Mouse (Mus musculus): Measurements from ENCODE around the gene Derl3. TPM values are rescaled to one million over a fixed set of nuclear protein-coding genes. Genes with fewer than 3 reads are reported as not detected.

Gene Derl3
- total RNA-seq, 1 experiment from 2014 or later: 2.0 TPM

DNA sequence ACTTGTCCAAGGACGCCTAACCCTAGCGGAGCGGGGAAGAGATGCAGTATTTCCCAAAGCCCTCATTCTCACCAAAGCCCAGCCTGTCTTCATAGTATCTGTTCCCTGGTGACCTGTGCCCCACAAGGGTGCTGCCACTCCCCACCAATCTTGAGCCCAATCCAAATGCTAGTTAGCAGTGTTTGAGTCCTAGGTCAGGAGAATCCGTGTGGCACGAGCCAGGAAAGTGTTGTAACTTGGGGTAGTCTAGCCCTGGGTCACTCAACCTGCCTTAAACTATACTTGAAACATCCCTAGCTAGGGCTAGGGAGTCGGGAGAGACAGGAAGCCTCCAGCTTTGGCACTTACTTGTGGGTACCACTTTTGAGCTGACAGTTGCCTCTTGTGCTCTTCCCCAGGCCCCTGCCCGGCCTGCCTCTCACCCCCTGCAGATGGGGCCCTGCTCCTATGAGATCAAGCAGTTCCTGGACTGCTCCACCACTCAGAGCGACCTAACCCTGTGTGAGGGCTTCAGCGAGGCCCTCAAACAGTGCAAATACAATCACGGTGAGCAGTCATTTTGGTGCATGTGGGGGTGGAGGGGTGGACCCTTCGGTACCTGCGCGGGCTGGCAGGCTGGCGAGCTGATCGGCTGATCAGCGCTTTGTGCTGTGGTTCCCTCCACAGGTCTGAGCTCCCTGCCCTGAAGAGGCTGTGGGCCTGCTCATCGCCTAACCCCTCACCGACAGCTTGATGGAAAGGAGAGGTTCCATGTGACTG is 43.9 kb downstream of the Derl3 start:
- ATAC-seq (ENCODE audit: extremely low read depth, insufficient number of reproducible peaks, low FRiP score, poor library complexity, severe bottlenecking): peak; percentile 17

DNA sequence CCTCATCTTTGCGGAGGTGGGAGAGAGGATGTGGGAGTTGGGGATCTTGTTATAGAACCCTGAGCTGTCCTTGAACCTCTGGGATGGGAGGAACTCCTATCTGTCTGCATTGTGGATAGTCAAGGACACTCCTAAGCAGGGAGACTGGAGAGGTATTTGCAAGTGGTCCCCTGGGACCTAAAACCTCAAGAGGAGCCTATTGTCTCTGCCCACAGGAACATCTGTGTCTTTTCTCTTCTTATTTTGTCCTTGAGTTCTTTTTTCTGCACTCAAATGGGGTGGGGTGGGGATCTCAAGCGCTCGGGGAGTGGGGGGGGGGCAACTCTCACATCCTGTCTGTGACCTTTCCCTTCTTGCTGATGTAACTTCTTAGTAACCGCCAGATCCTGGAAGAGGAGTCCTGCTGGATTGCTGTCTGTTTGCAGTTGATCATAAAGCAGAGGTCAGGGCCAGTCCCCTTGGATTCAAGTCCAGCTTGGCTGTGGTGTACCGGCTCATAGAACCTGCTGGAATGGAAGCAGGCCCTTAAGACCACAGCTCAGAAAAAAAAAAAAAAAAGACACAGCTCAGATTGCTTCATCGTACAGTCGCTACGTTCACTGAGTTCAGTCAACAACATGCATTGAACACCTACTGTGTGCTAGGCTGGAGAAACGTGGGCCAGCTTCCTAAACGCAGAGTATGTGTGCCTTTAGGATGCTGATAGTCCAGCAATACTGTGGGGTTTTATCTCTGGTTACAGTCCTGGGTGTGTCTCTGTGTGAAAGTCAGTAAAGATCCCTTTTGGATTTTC is 44.8 kb downstream of the Derl3 start:
- no peak for ATAC-seq (ENCODE audit: extremely low read depth, insufficient number of reproducible peaks, low FRiP score, poor library complexity, severe bottlenecking)

DNA sequence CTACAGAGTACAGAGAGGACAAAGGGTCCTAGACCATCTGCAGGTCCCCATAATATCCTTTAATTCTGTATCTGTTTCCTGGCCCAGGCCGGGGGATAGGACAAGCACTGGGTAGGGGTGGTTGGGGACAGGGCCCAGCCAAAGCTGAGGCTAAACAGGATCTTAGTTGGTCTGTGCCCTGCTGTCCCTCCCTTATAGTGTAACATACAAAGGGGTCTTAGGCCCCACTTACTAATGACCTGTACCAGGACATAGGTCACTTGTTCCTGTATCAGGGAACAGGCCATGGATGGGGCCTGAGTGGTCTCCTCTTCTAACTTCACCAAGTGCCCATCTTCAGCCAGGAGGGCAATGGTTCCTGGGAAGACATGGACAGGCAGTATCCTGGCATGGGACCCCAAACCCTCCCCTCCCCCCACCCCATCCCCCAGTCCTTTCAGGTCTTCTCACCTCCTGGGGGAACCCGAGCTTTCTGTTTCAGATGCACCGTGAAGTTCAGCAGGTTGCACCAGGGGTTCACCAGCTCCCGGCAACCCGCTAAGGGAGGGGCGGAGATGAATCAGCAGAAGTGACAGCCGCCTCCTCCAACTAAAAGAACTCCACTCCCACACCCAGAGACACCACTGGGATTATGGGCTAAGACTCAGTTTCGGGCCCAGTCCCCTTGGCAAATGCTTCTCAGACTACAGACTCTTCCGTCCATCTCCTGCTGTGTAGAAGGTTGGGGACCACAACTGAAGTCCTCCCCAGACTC is 46.4 kb downstream of the Derl3 start:
- ATAC-seq (ENCODE audit: extremely low read depth, insufficient number of reproducible peaks, low FRiP score, poor library complexity, severe bottlenecking): no peak

DNA sequence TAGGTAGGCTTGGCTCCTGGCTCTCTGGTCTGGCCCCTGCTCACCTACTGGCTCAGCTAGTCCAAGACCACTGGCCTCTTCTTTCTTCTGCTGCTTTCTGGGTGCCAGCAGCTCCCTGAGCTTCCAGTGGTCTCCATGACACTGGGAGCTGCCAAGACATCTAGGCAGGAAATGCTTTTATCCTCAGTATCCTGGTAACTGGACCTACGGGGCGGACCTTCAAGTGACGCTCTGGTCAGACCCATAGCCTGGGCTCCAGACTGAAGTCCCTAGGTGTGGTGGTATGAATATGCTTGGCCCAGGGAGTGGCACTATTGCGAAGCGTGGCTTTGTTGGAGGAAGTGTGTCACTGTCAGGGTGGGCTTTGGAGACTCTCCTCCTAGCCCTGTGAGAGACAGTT is 47.3 kb downstream of the Derl3 start, which contains the start of gene Gm867:
Gm867 (minus strand) TSS at position 153 of the 400 bp plus-strand sequence.
- no peak for ATAC-seq (ENCODE audit: extremely low read depth, insufficient number of reproducible peaks, low FRiP score, poor library complexity, severe bottlenecking)

DNA sequence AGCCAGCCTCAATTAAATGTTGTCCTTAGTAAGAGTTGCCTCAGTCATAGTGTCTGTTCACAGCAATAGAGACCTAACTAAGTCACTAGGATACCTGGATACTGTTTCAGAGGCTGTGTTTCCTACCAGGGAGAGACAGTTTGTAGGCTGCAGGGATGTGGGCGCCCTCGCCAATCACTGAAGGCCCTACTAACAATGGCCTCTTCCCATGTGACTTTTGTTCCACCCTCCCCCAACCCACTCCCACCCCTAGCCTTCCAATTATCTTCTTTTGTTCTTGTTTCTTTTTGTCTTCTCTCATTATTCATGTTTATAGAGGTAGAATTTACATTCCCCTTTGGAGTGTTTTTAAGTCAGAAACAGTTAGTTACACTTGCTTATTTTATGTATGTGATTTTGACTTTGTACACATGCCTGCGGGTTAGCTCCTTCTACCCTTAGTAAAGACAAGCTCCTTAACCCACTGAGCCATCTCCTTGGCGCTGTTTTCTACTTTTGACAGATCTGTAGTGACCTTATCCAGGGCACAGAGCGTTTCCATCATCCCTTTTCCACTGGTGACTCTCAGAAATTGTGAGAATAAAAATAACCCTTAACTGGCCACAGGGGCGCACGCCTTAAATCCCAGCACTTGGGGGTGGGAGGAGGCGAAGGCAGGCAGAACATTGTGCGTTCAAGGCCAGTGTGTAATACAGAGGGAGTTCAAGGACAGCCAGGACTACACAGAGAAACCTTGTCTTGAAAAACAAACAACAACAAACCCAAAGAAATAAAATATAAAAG is 48.0 kb downstream of the Derl3 start:
- no peak for ATAC-seq (ENCODE audit: extremely low read depth, insufficient number of reproducible peaks, low FRiP score, poor library complexity, severe bottlenecking)

DNA sequence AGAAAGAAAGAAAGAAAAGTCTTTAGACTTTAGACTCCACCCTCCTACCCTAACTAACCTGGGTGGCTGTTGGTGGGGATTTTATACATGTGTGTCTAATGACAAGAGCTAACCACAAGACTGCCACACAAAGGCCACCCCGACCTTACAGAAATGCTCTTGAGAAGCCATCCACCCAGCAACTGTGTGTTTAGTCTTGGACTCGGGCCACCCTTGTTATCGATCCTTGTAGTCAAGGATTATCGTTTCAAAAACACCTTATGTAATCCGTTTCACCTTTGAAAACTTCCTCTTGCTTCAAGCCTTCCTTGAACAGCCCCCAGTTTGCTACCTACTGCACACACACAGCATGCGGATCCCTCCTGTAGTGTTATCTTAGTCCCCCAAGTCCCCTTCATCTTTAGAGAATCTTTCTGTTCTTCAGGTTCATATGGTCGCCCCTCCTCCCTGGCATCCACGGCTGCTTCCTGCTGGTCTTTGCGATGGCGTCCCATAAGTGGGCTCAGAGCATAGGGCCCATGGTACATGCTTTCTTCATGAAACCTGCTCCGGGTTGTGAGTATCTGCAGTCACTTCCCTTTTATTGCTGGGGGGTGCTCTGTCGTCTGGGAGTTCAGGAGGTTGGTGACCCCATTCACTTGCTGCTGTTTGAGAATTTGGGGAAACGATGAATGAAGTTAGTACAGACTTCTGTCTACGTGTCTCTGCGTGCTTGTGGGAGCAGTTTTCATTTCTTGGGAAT is 49.7 kb downstream of the Derl3 start, which contains the start of gene Vpreb3:
Vpreb3 (plus strand) TSS at position 322 of the 742 bp plus-strand sequence.
- ATAC-seq (ENCODE audit: extremely low read depth, insufficient number of reproducible peaks, low FRiP score, poor library complexity, severe bottlenecking): no peak

DNA sequence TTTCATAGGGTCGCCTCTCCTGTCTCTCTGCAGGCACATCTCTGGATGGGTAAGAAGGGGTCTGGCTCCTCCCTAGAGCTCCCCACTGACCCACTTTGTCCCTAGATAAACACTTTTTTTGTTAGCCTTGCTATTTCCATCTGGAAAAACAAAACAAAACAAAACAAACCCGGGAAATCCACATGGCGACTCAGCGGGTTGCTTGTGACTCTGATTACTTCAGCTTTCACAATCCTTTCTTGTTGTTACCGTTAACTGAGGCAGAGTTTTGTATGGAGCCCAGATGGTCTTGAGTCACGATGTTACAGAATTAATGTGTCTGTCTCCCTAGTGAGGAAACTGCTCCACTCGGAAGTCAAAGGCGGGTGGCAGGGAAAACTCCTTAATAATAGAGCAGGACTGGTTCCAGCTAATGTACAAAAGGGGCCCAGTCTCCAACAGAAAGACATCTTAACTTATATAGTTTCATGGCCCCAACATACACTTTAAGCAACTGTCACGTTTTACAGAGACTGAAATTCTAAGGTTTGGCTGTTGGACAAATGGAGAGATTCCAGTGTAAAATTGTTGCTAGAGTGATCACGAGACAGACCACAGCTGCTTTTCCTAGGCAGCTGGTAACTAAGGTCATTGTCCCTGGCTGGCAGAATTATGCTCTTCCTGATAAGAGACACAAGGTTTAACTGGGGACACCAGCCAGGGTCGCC is 51.0 kb downstream of the Derl3 start:
- no peak for ATAC-seq (ENCODE audit: extremely low read depth, insufficient number of reproducible peaks, low FRiP score, poor library complexity, severe bottlenecking)

DNA sequence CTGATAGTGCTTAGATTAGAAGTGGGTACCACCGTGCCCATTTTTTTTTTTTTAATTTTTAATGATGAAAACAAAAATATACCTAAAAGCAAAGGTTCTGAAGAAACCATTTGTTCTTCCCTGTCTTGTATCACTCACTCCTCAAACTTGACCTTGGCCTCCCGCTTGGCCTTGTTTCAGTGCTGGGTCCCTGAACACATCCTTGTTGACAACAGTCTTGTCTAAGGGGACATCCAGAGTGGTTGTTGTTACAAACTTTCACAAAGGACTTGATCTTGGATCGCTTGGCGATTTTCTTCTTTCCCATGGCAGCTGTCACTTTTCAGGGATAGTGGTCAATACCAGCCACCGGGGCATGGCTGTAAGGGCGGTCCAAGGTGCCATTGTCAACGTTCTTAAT is 52.0 kb downstream of the Derl3 start:
- ATAC-seq (ENCODE audit: extremely low read depth, insufficient number of reproducible peaks, low FRiP score, poor library complexity, severe bottlenecking): no peak

Other genes with a start within 250 kb of the Derl3 start
- gene Susd2, start 249.4 kb upstream of the Derl3 start, total RNA-seq (2017): 0.47 and 0.74 TPM in 2 replicates
- 43.8 and 44.3 TPM in 2 replicates for gene Cabin1, start 129.1 kb upstream of the Derl3 start, total RNA-seq (2017)
- 16.6 and 25.1 TPM in 2 replicates for gene Ddt, start 120.0 kb upstream of the Derl3 start, total RNA-seq (2017)
- gene Gm20441, start 112.5 kb upstream of the Derl3 start, total RNA-seq (2017): not detected in 2 replicates
- gene Gstt3, start 112.0 kb upstream of the Derl3 start, total RNA-seq (2017): 0.37 TPM in 1 of 2 replicates, not detected in the other
- not detected in 2 replicates for gene Gstt1, start 94.8 kb upstream of the Derl3 start, total RNA-seq (2017)
- gene Gstt4, start 70.9 kb upstream of the Derl3 start, total RNA-seq (2017): not detected in 2 replicates
- gene Gstt2, start 56.0 kb upstream of the Derl3 start, total RNA-seq (2017): 9.1 and 16.6 TPM in 2 replicates
- gene Mif, start 33.2 kb upstream of the Derl3 start, total RNA-seq (2017): 54.1 and 62.7 TPM in 2 replicates
- gene Smarcb1, start 28.2 kb downstream of the Derl3 start, total RNA-seq (2017): 45.7 and 54.5 TPM in 2 replicates
- gene Chchd10, start 39.7 kb downstream of the Derl3 start, total RNA-seq (2017): 66.8 and 75.6 TPM in 2 replicates
- 1.5 and 2.0 TPM in 2 replicates for gene Mmp11, start 43.1 kb downstream of the Derl3 start, total RNA-seq (2017)
- gene Gm867, start 47.3 kb downstream of the Derl3 start, total RNA-seq (2017): 0.81 TPM in 1 of 2 replicates, not detected in the other
- 76.5 and 79.1 TPM in 2 replicates for gene Vpreb3, start 49.6 kb downstream of the Derl3 start, total RNA-seq (2017)
- 0.37 and 0.81 TPM in 2 replicates for gene Gm5134, start 61.1 kb downstream of the Derl3 start, total RNA-seq (2017)
- 6.1 and 10.6 TPM in 2 replicates for gene Zfp280b, start 139.2 kb downstream of the Derl3 start, total RNA-seq (2017)
- gene Slc5a4b, start 217.5 kb downstream of the Derl3 start, total RNA-seq (2017): not detected in 2 replicates

Measured in neutrophil, adult 5-6 weeks (primary cell).